Comparison of ENCODE assay signal across 27 mouse cellular contexts in the genomic region with DNA sequence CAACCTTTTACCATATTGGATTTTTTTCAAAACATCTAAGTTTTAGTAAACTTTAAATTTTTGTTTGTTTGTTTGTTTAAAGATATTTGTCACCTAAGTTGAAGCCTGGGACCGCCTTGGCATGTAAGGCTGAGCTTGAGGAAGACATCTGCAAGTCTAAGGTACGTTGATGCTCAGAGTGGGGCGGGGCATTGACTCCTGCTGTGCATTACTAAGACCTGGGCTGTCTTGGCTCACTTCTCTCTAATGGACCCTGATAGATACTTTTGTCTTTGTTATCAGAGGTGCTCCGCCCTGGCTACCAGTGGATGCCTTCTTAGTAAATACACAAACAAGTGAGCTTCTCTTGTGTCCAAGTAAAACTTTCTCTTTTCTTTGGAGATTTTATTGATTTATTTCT. TPM values are rescaled to one million over a fixed set of nuclear protein-coding genes. Genes with fewer than 3 reads are reported as not detected.
DNase-seq lines count a peak whose midpoint lies in the region; ATAC-seq lines count a peak whose summit lies in the region.
"Had no signal": no experiment of that assay in that cellular context is flagged by ENCODE, and none has a peak within 500 bp of the region (broad histone marks: within the 10 kb centered on the region; RNA-seq: fewer than 3 reads in every experiment).

No protein-coding gene starts in this region.

- no peak overlapping the region for H3K4me2 ChIP-seq in intestine, embryonic 16.5 days (ENCODE audit: low read depth, low read length)
- H3K4me2 ChIP-seq: embryonic facial prominence, embryonic 12.5 days; forebrain, embryonic 13.5 days; forebrain, embryonic 15.5 days had no signal

- no peak overlapping the region for H3K27ac ChIP-seq in intestine, embryonic 16.5 days (ENCODE audit: low read length)
- H3K27ac ChIP-seq: embryonic facial prominence, embryonic 10.5 days; embryonic facial prominence, embryonic 12.5 days; forebrain, embryonic 13.5 days; forebrain, embryonic 15.5 days had no signal

- no peaks in the 10 kb centered on the region for H3K27me3 ChIP-seq in intestine, embryonic 16.5 days (replicated peaks; ENCODE audit: control insufficient read depth, insufficient read depth, low read length)
- H3K27me3 ChIP-seq: CH12.LX; embryonic facial prominence, embryonic 12.5 days; forebrain, embryonic 13.5 days; forebrain, embryonic 15.5 days; Patski had no signal

- H3K36me3 ChIP-seq in intestine, embryonic 16.5 days (ENCODE audit: control insufficient read depth, insufficient read depth, low read length): peaks cover 9% of the 10 kb centered on the region

- H3K4me3 ChIP-seq in intestine, embryonic 16.5 days (ENCODE audit: low read length): no peak overlapping the region
- H3K4me3 ChIP-seq: embryonic facial prominence, embryonic 10.5 days; embryonic facial prominence, embryonic 12.5 days; forebrain, embryonic 13.5 days; forebrain, embryonic 15.5 days had no signal

- H3K9ac ChIP-seq in intestine, embryonic 16.5 days (ENCODE audit: low read depth, low read length): no peak overlapping the region
- H3K9ac ChIP-seq: embryonic facial prominence, embryonic 12.5 days; forebrain, embryonic 13.5 days; forebrain, embryonic 15.5 days; forebrain, postnatal 0 days had no signal

- WGBS in intestine, embryonic 16.5 days: 94% methylated on average over 4 of the region's 4 CpGs

- no peaks in the 10 kb centered on the region for H3K4me1 ChIP-seq in intestine, embryonic 16.5 days (ENCODE audit: control insufficient read depth, insufficient read depth, low read length)
- H3K4me1 ChIP-seq: embryonic facial prominence, embryonic 10.5 days; embryonic facial prominence, embryonic 12.5 days; forebrain, embryonic 13.5 days; forebrain, embryonic 15.5 days had no signal

- H3K9me3 ChIP-seq in intestine, embryonic 16.5 days (ENCODE audit: control insufficient read depth, low read length): no peaks in the 10 kb centered on the region
- H3K9me3 ChIP-seq: embryonic facial prominence, embryonic 10.5 days; embryonic facial prominence, embryonic 12.5 days; forebrain, embryonic 13.5 days; forebrain, embryonic 15.5 days; G1E had no signal

- no peak for ATAC-seq in intestine, embryonic 16.5 days
- ATAC-seq: activated CD4-positive, CD25-positive, alpha-beta regulatory T cell, adult 4 months; CD4-positive, CD25-positive, alpha-beta regulatory T cell, adult 4 months; forebrain, embryonic 13.5 days; forebrain, embryonic 15.5 days; forebrain, postnatal 0 days; Patski had no signal

- peak; percentile 73 for DNase-seq in heart, adult 11 months
- DNase-seq in heart, adult 9 months (ENCODE audit: low spot score in 2 of 2): no peak
- DNase-seq in ES-CJ7 (ENCODE audit: low read depth, low spot score) (peak; percentile 96), R1 (ENCODE audit: low read depth, low spot score) (peak; percentile 89)
- no peak for DNase-seq in gastrocnemius, adult 8-10 months (ENCODE audit: low spot score in 2 of 2)
- no peak for DNase-seq in natural killer cell, adult 2 months (ENCODE audit: low spot score in 2 of 2)
- DNase-seq: adrenal gland, adult 8-10 months; adrenal gland, postnatal 14 days; B cell, adult 2 months; cerebellum, adult 11-12 months; cerebellum, adult 2 months; cerebellum, adult 9-10 months; cerebellum, postnatal 10 days; cerebellum, postnatal 25 days; forebrain, postnatal 0 days had no signal

RNA-seq across cellular contexts. Expression of a gene that starts 14.6 kb away (rescaled TPM):
- 10 to 100 TPM in 2 of 4 experiments, 1 to 10 TPM in 2; 8.5 to 11.7 (median 10.2) TPM for total RNA-seq in gastrocnemius, adult 8-10 months (2022)
- polyA plus RNA-seq in intestine, embryonic 16.5 days (2015; fragmentation: Nextera tagmentation; extraction: Ambion mirVana): 14.4 and 16.8 TPM in 2 replicates

RNA-seq across cellular contexts. Expression of a gene that starts 20.6 kb away (rescaled TPM):
- total RNA-seq in gastrocnemius, adult 8-10 months (2022): 10 to 100 TPM; 55.5 to 79.7 (median 66.0) TPM
- polyA plus RNA-seq in intestine, embryonic 16.5 days (2015; fragmentation: Nextera tagmentation; extraction: Ambion mirVana): not detected in 2 replicates
- total RNA-seq: adrenal gland, adult 8-10 months; adrenal gland, postnatal 14 days; CH12.LX; forebrain, postnatal 0 days; G1E had no signal
- polyA plus RNA-seq: activated CD4-positive, CD25-positive, alpha-beta regulatory T cell, adult 4 months; CD4-positive, CD25-positive, alpha-beta regulatory T cell, adult 4 months; embryonic facial prominence, embryonic 10.5 days; embryonic facial prominence, embryonic 12.5 days; embryonic facial prominence, embryonic 14.5 days; forebrain, embryonic 11.5 days; forebrain, embryonic 13.5 days; forebrain, embryonic 15.5 days; forebrain, postnatal 0 days; G1E had no signal

RNA-seq across cellular contexts. Expression of a gene that starts 40.2 kb away (rescaled TPM):
- total RNA-seq in gastrocnemius, adult 8-10 months (2022): 10 to 100 TPM; 10.9 to 15.5 (median 13.3) TPM
- polyA plus RNA-seq in intestine, embryonic 16.5 days (2015; fragmentation: Nextera tagmentation; extraction: Ambion mirVana): 13.6 and 14.7 TPM in 2 replicates

RNA-seq across cellular contexts. Expression of a gene that starts 44.8 kb away (rescaled TPM):
- 1 to 10 TPM; 5.5 to 8.0 (median 6.5) TPM for total RNA-seq in gastrocnemius, adult 8-10 months (2022)
- 17.2 and 17.6 TPM in 2 replicates for polyA plus RNA-seq in intestine, embryonic 16.5 days (2015; fragmentation: Nextera tagmentation; extraction: Ambion mirVana)

RNA-seq across cellular contexts. Expression of a gene that starts 44.9 kb away (rescaled TPM):
- 10 to 100 TPM; 15.9 to 20.6 (median 16.7) TPM for total RNA-seq in gastrocnemius, adult 8-10 months (2022)
- polyA plus RNA-seq in intestine, embryonic 16.5 days (2015; fragmentation: Nextera tagmentation; extraction: Ambion mirVana): 2.6 and 2.7 TPM in 2 replicates

Comparison
In these comparisons a context has a peak if more than half of its experiments do, and no peak if none do; other contexts are left out.
1. DNase-seq: peak in heart, adult 11 months (single experiment), ES-CJ7 (single experiment) and R1 (single experiment); none in heart, adult 9 months (0 of 2), gastrocnemius, adult 8-10 months (0 of 2) and natural killer cell, adult 2 months (0 of 2).